Mouse (Mus musculus) intestine, embryonic 14.5 days (tissue): ENCODE measurements at regions not wholly inside any gene's neighbourhood (a gene's known extent, or its start where the extent isn't known, plus 50 kb on each side); places are given as distances from the start of the nearest gene placed in this dataset.

Source experiments
- ATAC-seq: fragments of 200-750 bp; cut with Nextera tagmentation; replicated peaks from 2 replicates; pipeline ENCODE4 v1.8.0; 2017; ENCODE audit warnings: low read depth, moderate number of reproducible peaks, moderate TSS enrichment, moderate library complexity; ENCODE audit not compliant: low FRiP score, low TSS enrichment
- DNase-seq: peaks from one replicate; pipeline ENCODE4 v3.0.0-alpha.2; 2018; ENCODE audit warnings: low spot score
- H3K27ac ChIP-seq: fragments of 300-500 bp; sonication (generic); 2 replicates; pipeline ENCODE4 v1.5.1; 2014; ENCODE audit warnings: low read depth, mild to moderate bottlenecking, control low read depth
- H3K27me3 ChIP-seq: fragments of 300-500 bp; sonication (generic); replicated peaks from 2 replicates; pipeline ENCODE4 v1.6.1; 2014; ENCODE audit warnings: low read length, control low read depth; ENCODE audit not compliant: control insufficient read depth, insufficient read depth
- H3K36me3 ChIP-seq: fragments of 300-500 bp; sonication (generic); 2 replicates; pipeline ENCODE4 v1.6.1; 2014; ENCODE audit warnings: low read length, control low read depth; ENCODE audit not compliant: control insufficient read depth, insufficient read depth
- H3K4me1 ChIP-seq: fragments of 300-500 bp; sonication (generic); replicated peaks from 2 replicates; pipeline ENCODE4 v1.6.1; 2014; ENCODE audit warnings: low read length, control low read depth, mixed read lengths; ENCODE audit not compliant: control insufficient read depth, insufficient read depth
- H3K4me2 ChIP-seq: fragments of 300-500 bp; sonication (generic); 2 replicates; pipeline ENCODE4 v1.6.1; 2014; ENCODE audit warnings: low read length
- H3K4me3 ChIP-seq: fragments of 300-500 bp; sonication (generic); 2 replicates; pipeline ENCODE4 v1.5.1; 2014; ENCODE audit warnings: low read depth, low read length, control low read depth, mixed read lengths
- H3K9ac ChIP-seq: fragments of 300-500 bp; sonication (generic); 2 replicates; pipeline ENCODE4 v1.6.1; 2014; ENCODE audit warnings: mild to moderate bottlenecking, low read length
- H3K9me3 ChIP-seq: fragments of 300-500 bp; sonication (generic); 2 replicates; pipeline ENCODE4 v1.6.1; 2016; ENCODE audit warnings: low read length, control low read depth; ENCODE audit not compliant: control insufficient read depth
- WGBS: fragments of 180-500 bp; shearing (Covaris S2); extraction: QIAGEN DNeasy Blood & Tissue Kit; methylation state at CpG from one replicate; pipeline ENCODE4 v1.1.7; 2014; 5-methylcytosine and 5-hydroxymethylcytosine counted together

GRCm38 (mm10) chr2:129961522-129961921 is 50.6 kb upstream of the Tgm3 start:
- no peak overlapping the region for H3K27ac ChIP-seq
- no peak overlapping the region for H3K4me2 ChIP-seq
- H3K9me3 ChIP-seq: no peaks in the 10 kb centered on the region
- ATAC-seq: no peak
- no peak overlapping the region for H3K9ac ChIP-seq
- H3K4me3 ChIP-seq: no peak overlapping the region
- H3K4me1 ChIP-seq: no peaks in the 10 kb centered on the region
- no peak for DNase-seq
- 70% methylated on average over 5 of the region's 5 CpGs for WGBS
- no peaks in the 10 kb centered on the region for H3K27me3 ChIP-seq
- H3K36me3 ChIP-seq: no peaks in the 10 kb centered on the region
